Mouse (Mus musculus) T-helper 2 cell (primary cell): ENCODE measurements around the gene Zdhhc16.

ENCODE experiments used
- in situ Hi-C: fragments of 300-600 bp; cut with MboI, MseI; formaldehyde crosslinking; loops from one replicate; pipeline ENCODE4 v1.15.1; 2025; ENCODE audit warnings: high pct_unique_total_duplicates

The Zdhhc16 gene

GRCm38 (mm10) chr19:41985994-41986393, 52.7 kb downstream of the Zdhhc16 start:
- in situ Hi-C loops: loop anchor here (25.0 kb wide), 1 partner anchor 1701 kb away; the partner anchor contains the start of gene Entpd7

- in situ Hi-C loops: loop anchor here (25.0 kb wide), 1 partner anchor 1700 kb away; the partner anchor contains the start of gene Entpd7
Observed at GRCm38 (mm10) chr19:41987206-41987605, 53.9 kb downstream of the Zdhhc16 start.

GRCm38 (mm10) chr19:41989810-41990209, 56.5 kb downstream of the Zdhhc16 start:
- in situ Hi-C loops: loop anchor here (25.0 kb wide), 1 partner anchor 1697 kb away; the partner anchor contains the start of gene Entpd7

GRCm38 (mm10) chr19:41991926-41992477, 58.7 kb downstream of the Zdhhc16 start:
- in situ Hi-C loops: loop anchor here (25.0 kb wide), 1 partner anchor 1695 kb away; the partner anchor contains the start of gene Entpd7

- in situ Hi-C loops: loop anchor here (25.0 kb wide), 1 partner anchor 1694 kb away; the partner anchor contains the start of gene Entpd7
Observed at GRCm38 (mm10) chr19:41992971-41993370, 59.7 kb downstream of the Zdhhc16 start.

GRCm38 (mm10) chr19:41993484-41993883, 60.2 kb downstream of the Zdhhc16 start:
- in situ Hi-C loops: loop anchor here (25.0 kb wide), 1 partner anchor 1694 kb away; the partner anchor contains the start of gene Entpd7
